In genomic region chr11:82973916-82974315, GRCm38 (mm10) we compare ENCODE assay signal across 13 mouse cellular contexts. TPM values are rescaled to one million over a fixed set of nuclear protein-coding genes. Genes with fewer than 3 reads are reported as not detected.
A peak's percentile ranks its signal among the peaks of the same experiment; 100 is the strongest.
DNase-seq lines count a peak whose midpoint lies in the region; ATAC-seq and TF ChIP-seq lines count a peak whose summit lies in the region.
"Had no signal": no experiment of that assay in that cellular context is flagged by ENCODE, and none has a peak within 500 bp of the region (broad histone marks: within the 10 kb centered on the region; RNA-seq: fewer than 3 reads in every experiment).

No protein-coding gene starts in this region.

- H3K79me3 ChIP-seq in C2C12 (ENCODE audit: low read depth): no peaks in the 10 kb centered on the region

- no peak for ATAC-seq in kidney, embryonic 16.5 days (ENCODE audit: low FRiP score, low TSS enrichment)
- ATAC-seq in hindbrain, embryonic 12.5 days (ENCODE audit: low FRiP score): no peak
- ATAC-seq: activated CD4-positive, CD25-positive, alpha-beta regulatory T cell, adult 4 months; inflammation-experienced regulatory T-cells, adult 6 months had no signal

- no peak overlapping the region for H3K4me2 ChIP-seq in kidney, embryonic 16.5 days (replicated peaks; ENCODE audit: low read depth, low read length)
- H3K4me2 ChIP-seq in hindbrain, embryonic 12.5 days (replicated peaks): no peak overlapping the region

- TF ChIP-seq POLR2A in kidney, adult 2 months (IDR thresholded peaks at IDR 0.05; ENCODE audit: low read depth, low read length): no peak

- no peaks in the 10 kb centered on the region for H3K4me1 ChIP-seq in kidney, adult 2 months (ENCODE audit: control insufficient read depth, insufficient read depth, low read length)
- peaks cover 5% of the 10 kb centered on the region; the same call in 1 of the 2 replicates for H3K4me1 ChIP-seq in kidney, embryonic 16.5 days (ENCODE audit: insufficient read depth, low read length)
- peaks cover 5% of the 10 kb centered on the region; the same call in 1 of the 2 replicates for H3K4me1 ChIP-seq in hindbrain, embryonic 12.5 days

- DNase-seq in adrenal gland, adult 2 months: peak; percentile 64
- DNase-seq in adrenal gland, adult 8-10 months: no peak
- peak; percentile 69 for DNase-seq in kidney, adult 2 months
- peak; percentile 37 to 56 for DNase-seq in kidney, postnatal 4 days
- DNase-seq in layer of hippocampus, adult 9-10 months (ENCODE audit: low spot score): no peak
- DNase-seq: B cell, adult 2 months had no signal

- WGBS in kidney, adult 2 months: 34% methylated on average over 5 of the region's 5 CpGs
- 25% methylated on average over 5 of the region's 5 CpGs for WGBS in kidney, embryonic 16.5 days
- WGBS in hindbrain, embryonic 12.5 days: 47% methylated on average over 5 of the region's 5 CpGs

- no peak for TF ChIP-seq CTCF in kidney, adult 2 months (conservative IDR thresholded peaks at IDR 0.05; ENCODE audit: insufficient read depth, insufficient read length, low read depth, low read length)
- no peak for TF ChIP-seq CTCF in C2C12 (IDR thresholded peaks at IDR 0.05; ENCODE audit: control insufficient read depth, insufficient read depth, insufficient read length)

- H3K9me3 ChIP-seq in kidney, embryonic 16.5 days (ENCODE audit: low read length): no peaks in the 10 kb centered on the region
- H3K9me3 ChIP-seq in hindbrain, embryonic 12.5 days (replicated peaks): no peaks in the 10 kb centered on the region

- H3K27me3 ChIP-seq in kidney, adult 2 months (replicated peaks; ENCODE audit: control insufficient read depth, insufficient read depth, low read length): no peaks in the 10 kb centered on the region
- no peaks in the 10 kb centered on the region for H3K27me3 ChIP-seq in kidney, embryonic 16.5 days (ENCODE audit: insufficient read depth, low read length)
- no peaks in the 10 kb centered on the region for H3K27me3 ChIP-seq in C2C12 (ENCODE audit: control insufficient read depth, insufficient read depth, insufficient read length)
- no peaks in the 10 kb centered on the region for H3K27me3 ChIP-seq in hindbrain, embryonic 12.5 days

- no peaks in the 10 kb centered on the region for H3K79me2 ChIP-seq in C2C12 (ENCODE audit: control insufficient read depth, insufficient read depth)

- H3K4me3 ChIP-seq in kidney, adult 2 months (ENCODE audit: insufficient read depth, low read depth, low read length): no peak overlapping the region
- no peak overlapping the region for H3K4me3 ChIP-seq in kidney, embryonic 16.5 days (ENCODE audit: low read length)
- H3K4me3 ChIP-seq in C2C12 (ENCODE audit: insufficient read depth, poor library complexity, severe bottlenecking): no peak overlapping the region
- H3K4me3 ChIP-seq in hindbrain, embryonic 12.5 days: no peak overlapping the region
- H3K4me3 ChIP-seq: heart, adult 2 months had no signal

- H3K27ac ChIP-seq in kidney, adult 2 months (ENCODE audit: insufficient read depth, low read depth, low read length): no peak overlapping the region
- H3K27ac ChIP-seq in kidney, embryonic 16.5 days (ENCODE audit: low read length): no peak overlapping the region
- no peak overlapping the region for H3K27ac ChIP-seq in hindbrain, embryonic 12.5 days
- H3K27ac ChIP-seq: heart, adult 2 months; stomach, postnatal 0 days had no signal

- H3K9ac ChIP-seq in kidney, embryonic 16.5 days (replicated peaks; ENCODE audit: low read length): no peak overlapping the region
- no peak overlapping the region for H3K9ac ChIP-seq in hindbrain, embryonic 12.5 days

- H3ac ChIP-seq in C2C12 (ENCODE audit: control insufficient read depth, insufficient read length, low read depth): no peak overlapping the region

- H3K36me3 ChIP-seq in kidney, adult 2 months (ENCODE audit: control insufficient read depth, insufficient read depth, low read length): no peaks in the 10 kb centered on the region
- no peaks in the 10 kb centered on the region for H3K36me3 ChIP-seq in kidney, embryonic 16.5 days (ENCODE audit: insufficient read depth, low read length)
- no peaks in the 10 kb centered on the region for H3K36me3 ChIP-seq in C2C12 (ENCODE audit: control insufficient read depth, insufficient read depth)
- H3K36me3 ChIP-seq in hindbrain, embryonic 12.5 days: no peaks in the 10 kb centered on the region

TF ChIP-seq in C2C12, 6 proteins besides CTCF, POLR2A, EP300 and RAD21:
- no peak for TF ChIP-seq USF1 (IDR thresholded peaks at IDR 0.05; ENCODE audit: low read depth)
- TF ChIP-seq MYOD1 (IDR thresholded peaks at IDR 0.05; ENCODE audit: control insufficient read depth, insufficient read length, low read depth): peak; percentile 66

RNA-seq across cellular contexts. Expression of gene Slfn9, which starts 17.7 kb away (rescaled TPM):
- 1 to 10 TPM; 5.3 to 7.5 TPM for total RNA-seq in adrenal gland, adult 2 months (2021)
- polyA plus RNA-seq in adrenal gland, adult 2 months (2012; rRNA removed): 0.91 and 1.2 TPM in 2 replicates
- 10 to 100 TPM in 2 of 4 experiments, 1 to 10 TPM in 2; 7.4 to 11.7 (median 9.1) TPM for total RNA-seq in adrenal gland, adult 8-10 months (2022)
- 0.18 and 0.36 TPM in 2 replicates for polyA plus RNA-seq in kidney, adult 2 months (2012; rRNA removed)
- 18.1 and 18.2 TPM in 2 replicates for polyA plus RNA-seq in kidney, embryonic 16.5 days (2015; fragmentation: Nextera tagmentation; extraction: Ambion mirVana)
- 0.94 TPM for polyA plus RNA-seq in C2C12 (2012; fragmentation: generic; extraction: Trizol)
- 10.1 and 10.9 TPM in 2 replicates for polyA plus RNA-seq in hindbrain, embryonic 12.5 days (2016; fragmentation: Nextera tagmentation; extraction: Ambion mirVana)

RNA-seq across cellular contexts. Expression of gene Slfn5, which starts 22.8 kb away (rescaled TPM):
- 10 to 100 TPM; 28.3 to 32.7 TPM for total RNA-seq in adrenal gland, adult 2 months (2021)
- polyA plus RNA-seq in adrenal gland, adult 2 months (2012; rRNA removed): 2.2 and 2.3 TPM in 2 replicates
- total RNA-seq in adrenal gland, adult 8-10 months (2022): 10 to 100 TPM; 23.4 to 47.5 (median 37.3) TPM
- polyA plus RNA-seq in kidney, adult 2 months (2012; rRNA removed): 14.1 and 21.4 TPM in 2 replicates
- 7.8 and 9.6 TPM in 2 replicates for polyA plus RNA-seq in kidney, embryonic 16.5 days (2015; fragmentation: Nextera tagmentation; extraction: Ambion mirVana)
- 0.13 TPM for polyA plus RNA-seq in C2C12 (2012; fragmentation: generic; extraction: Trizol)
- polyA plus RNA-seq in hindbrain, embryonic 12.5 days (2016; fragmentation: Nextera tagmentation; extraction: Ambion mirVana): 1.1 and 1.3 TPM in 2 replicates

RNA-seq across cellular contexts. Expression of gene Slfn8, which starts 46.7 kb away (rescaled TPM):
- total RNA-seq in adrenal gland, adult 2 months (2021): 1 to 10 TPM; 1.6 to 1.7 TPM
- polyA plus RNA-seq in adrenal gland, adult 2 months (2012; rRNA removed): 0.48 and 0.77 TPM in 2 replicates
- total RNA-seq in adrenal gland, adult 8-10 months (2022): 1 to 10 TPM; 1.9 to 5.4 (median 3.5) TPM
- polyA plus RNA-seq in kidney, adult 2 months (2012; rRNA removed): 0.37 and 1.3 TPM in 2 replicates
- polyA plus RNA-seq in kidney, embryonic 16.5 days (2015; fragmentation: Nextera tagmentation; extraction: Ambion mirVana): 0.40 and 0.61 TPM in 2 replicates
- not detected for polyA plus RNA-seq in C2C12 (2012; fragmentation: generic; extraction: Trizol)
- 0.34 and 0.53 TPM in 2 replicates for polyA plus RNA-seq in hindbrain, embryonic 12.5 days (2016; fragmentation: Nextera tagmentation; extraction: Ambion mirVana)

Comparison
In these comparisons a context has a peak if more than half of its experiments do, and no peak if none do; other contexts are left out.
1. DNase-seq: peak in adrenal gland, adult 2 months (single experiment), kidney, adult 2 months (single experiment) and kidney, postnatal 4 days (2 of 2); none in adrenal gland, adult 8-10 months (single experiment) and layer of hippocampus, adult 9-10 months (single experiment).